Mouse (Mus musculus): Measurements from ENCODE around the gene Klhl9.

- TF ChIP-seq POLR2A (IDR thresholded peaks at IDR 0.05; ENCODE audit: control insufficient read depth, low read depth, low read length), result no peak
- TF ChIP-seq CTCF (IDR thresholded peaks at IDR 0.05; ENCODE audit: control insufficient read depth, insufficient read depth, insufficient replicate concordance, low read depth, low read length), result no peak
Observed at GRCm38 (mm10) chr4:88742771-88743371, 20.6 kb upstream of the Klhl9 start.

All from testis, adult 2 months (tissue).